Mouse (Mus musculus) forebrain, embryonic 11.5 days (tissue): ENCODE results near the gene Tnnt1. TPM values are rescaled to one million over a fixed set of nuclear protein-coding genes. Genes with fewer than 3 reads are reported as not detected.

Experiments used
- ATAC-seq: fragments of 200-750 bp; cut with Nextera tagmentation; replicated peaks from 2 replicates; pipeline ENCODE4 v1.8.0; 2017; ENCODE audit warnings: moderate TSS enrichment; ENCODE audit not compliant: low FRiP score
- DNase-seq: peaks from one replicate; pipeline ENCODE4 v3.0.0-alpha.2; 2017; ENCODE audit warnings: low spot score
- H3K27ac ChIP-seq: fragments of 300-500 bp; sonication (generic); 2 replicates; pipeline ENCODE4 v1.5.1; 2014; ENCODE audit warnings: low read depth, low read length
- H3K27me3 ChIP-seq: fragments of 300-500 bp; sonication (generic); 2 replicates; pipeline ENCODE4 v1.6.1; 2014; ENCODE audit warnings: mild to moderate bottlenecking, low read length, mixed read lengths; ENCODE audit not compliant: control insufficient read depth, insufficient read depth
- H3K36me3 ChIP-seq: fragments of 300-500 bp; sonication (generic); 2 replicates; pipeline ENCODE4 v1.6.1; 2014; ENCODE audit warnings: mild to moderate bottlenecking, low read length, moderate library complexity, mixed read lengths; ENCODE audit not compliant: control insufficient read depth, insufficient read depth
- H3K4me1 ChIP-seq: fragments of 300-500 bp; sonication (generic); replicated peaks from 2 replicates; pipeline ENCODE4 v1.6.1; 2014; ENCODE audit warnings: low read length, mixed read lengths; ENCODE audit not compliant: control insufficient read depth, insufficient read depth
- H3K4me2 ChIP-seq: fragments of 300-500 bp; sonication (generic); 2 replicates; pipeline ENCODE4 v1.6.1; 2014; ENCODE audit warnings: low read depth, mild to moderate bottlenecking, low read length, moderate library complexity, mixed read lengths; ENCODE audit not compliant: severe bottlenecking
- H3K4me3 ChIP-seq: fragments of 300-500 bp; sonication (generic); 2 replicates; pipeline ENCODE4 v1.5.1; 2014; ENCODE audit warnings: low read depth, low read length
- H3K9ac ChIP-seq: fragments of 300-500 bp; sonication (generic); 2 replicates; pipeline ENCODE4 v1.6.1; 2014; ENCODE audit warnings: low read length
- H3K9me3 ChIP-seq: fragments of 300-500 bp; sonication (generic); 2 replicates; pipeline ENCODE4 v1.6.1; 2016; ENCODE audit warnings: low read length, mixed read lengths; ENCODE audit not compliant: control insufficient read depth
- WGBS: fragments of 180-500 bp; shearing (Covaris S2); extraction: QIAGEN DNeasy Blood & Tissue Kit; methylation state at CpG from one replicate; pipeline ENCODE4 v1.1.7; 2014; 5-methylcytosine and 5-hydroxymethylcytosine counted together
- polyA plus RNA-seq: library from polyadenylated mRNA; unstranded; fragments of >200 nt; fragmentation: Nextera tagmentation; extraction: Ambion mirVana; gene quantifications from 2 replicates; pipeline ENCODE4 v1.2.1, GENCODE M21; 2014

Gene Tnnt1
- 4.2 and 5.6 TPM in 2 replicates for polyA plus RNA-seq

DNA sequence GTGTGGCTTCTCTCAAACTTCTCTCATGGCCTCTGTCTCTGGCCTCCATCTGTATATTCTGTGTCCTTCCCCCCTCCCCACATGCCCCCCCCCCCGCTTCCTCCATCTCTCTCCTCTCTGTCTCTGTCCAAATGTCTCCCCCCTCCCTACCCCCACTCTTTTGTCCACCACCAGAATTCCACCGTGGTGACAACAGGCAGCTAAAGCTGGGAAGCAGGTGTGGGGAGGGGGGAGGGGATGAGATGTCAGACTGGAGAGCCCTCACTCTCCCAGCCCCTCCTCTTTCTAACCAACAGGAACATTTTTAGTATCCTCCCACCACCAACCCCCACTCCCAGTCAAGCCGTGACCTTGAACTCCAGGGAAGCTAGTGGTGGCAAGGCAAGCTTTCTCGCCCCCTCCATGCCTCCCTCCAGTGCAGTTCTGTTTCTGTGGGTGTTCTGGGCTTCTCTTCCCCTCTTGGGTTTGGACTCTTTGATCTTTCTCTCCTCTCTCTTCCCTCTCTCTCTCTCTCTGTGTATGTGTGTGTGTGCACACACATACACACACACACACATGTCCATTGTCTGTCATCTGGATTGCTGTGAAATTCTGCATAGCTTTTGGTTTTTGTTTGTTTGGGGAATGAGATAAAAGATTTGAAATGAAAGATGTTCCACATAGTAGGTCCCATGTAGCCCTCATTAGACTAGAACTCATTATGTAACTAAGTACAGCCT, at the start of gene Tnnt1:
Gene Tnnt1, minus strand, starts transcription at position 51 of the 719 bp plus-strand sequence.
- 0 out of 2 replicates have a peak, but pooled peaks have one; percentile 35 for ATAC-seq
- Histone ChIP-seq H3K27me3 (peaks cover under 1% of the 10 kb centered on the region; the same call in 1 of the 2 replicates), H3K9me3 (no peaks in the 10 kb centered on the region), H3K36me3 (no peaks in the 10 kb centered on the region), H3K4me2 (no peak within 1 kb of the TSS), H3K4me1 (peaks cover 7% of the 10 kb centered on the region), H3K9ac (no peak within 1 kb of the TSS), H3K4me3 (no peak within 1 kb of the TSS), H3K27ac (no peak within 1 kb of the TSS)
- no peak for DNase-seq
- 22% methylated on average over 4 of the region's 4 CpGs for WGBS

DNA sequence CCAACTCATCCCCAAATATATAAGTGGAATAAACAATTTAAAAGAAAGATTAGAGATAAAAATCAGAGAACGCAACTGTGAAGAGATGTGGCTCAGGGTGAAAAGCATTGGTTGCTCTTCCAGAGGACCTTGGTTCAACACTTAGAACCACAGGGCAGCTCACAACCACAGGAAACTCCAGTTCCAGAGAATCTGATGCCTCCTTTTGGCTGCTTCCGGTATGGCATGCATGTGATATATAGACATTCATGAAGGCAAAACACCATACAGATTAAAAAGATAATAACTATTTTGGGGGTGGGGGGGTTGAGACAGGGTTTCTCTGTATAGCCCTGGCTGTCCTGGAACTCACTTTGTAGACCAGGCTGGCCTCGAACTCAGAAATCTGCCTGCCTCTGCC, 46.5 kb upstream of the Tnnt1 start:
- H3K4me2 ChIP-seq, result no peak overlapping the region
- WGBS, result 94% methylated on average over 3 of the region's 3 CpGs
- H3K4me3 ChIP-seq, result no peak overlapping the region
- peak; percentile 8 for DNase-seq
- H3K9me3 ChIP-seq, result no peaks in the 10 kb centered on the region
- no peak for ATAC-seq
- H3K27ac ChIP-seq, result no peak overlapping the region
- no peak overlapping the region for H3K9ac ChIP-seq
- H3K4me1 ChIP-seq, result no peaks in the 10 kb centered on the region
- H3K36me3 ChIP-seq, result no peaks in the 10 kb centered on the region
- no peaks in the 10 kb centered on the region for H3K27me3 ChIP-seq

DNA sequence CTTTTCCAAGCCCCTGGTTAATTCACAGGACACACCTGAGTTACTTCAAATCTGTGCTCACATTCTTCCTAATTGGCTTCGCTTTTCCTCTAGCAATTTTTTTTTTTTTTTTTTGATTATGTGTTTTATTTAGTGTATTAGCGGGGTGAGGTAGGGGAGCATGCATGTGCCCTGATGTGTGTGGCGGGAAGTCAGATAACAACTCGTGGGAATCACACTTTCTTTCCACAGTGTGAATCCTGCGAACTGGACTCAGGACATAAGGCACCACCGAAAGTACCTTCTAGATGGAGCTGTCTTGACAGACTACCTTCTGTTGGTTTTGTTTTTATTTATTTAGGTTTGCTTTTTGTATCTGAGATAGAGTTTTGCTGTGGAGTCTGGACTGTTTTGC, 41.0 kb upstream of the Tnnt1 start:
- Histone ChIP-seq H3K4me1 (no peaks in the 10 kb centered on the region), H3K36me3 (no peaks in the 10 kb centered on the region), H3K4me2 (no peak overlapping the region), H3K9ac (no peak overlapping the region), H3K27me3 (no peaks in the 10 kb centered on the region), H3K4me3 (no peak overlapping the region), H3K27ac (no peak overlapping the region), H3K9me3 (no peaks in the 10 kb centered on the region)
- ATAC-seq (peak; percentile 46; the same call in 1 of the 2 replicates), DNase-seq (no peak)
- 66% methylated on average over 6 of the region's 6 CpGs for WGBS

DNA sequence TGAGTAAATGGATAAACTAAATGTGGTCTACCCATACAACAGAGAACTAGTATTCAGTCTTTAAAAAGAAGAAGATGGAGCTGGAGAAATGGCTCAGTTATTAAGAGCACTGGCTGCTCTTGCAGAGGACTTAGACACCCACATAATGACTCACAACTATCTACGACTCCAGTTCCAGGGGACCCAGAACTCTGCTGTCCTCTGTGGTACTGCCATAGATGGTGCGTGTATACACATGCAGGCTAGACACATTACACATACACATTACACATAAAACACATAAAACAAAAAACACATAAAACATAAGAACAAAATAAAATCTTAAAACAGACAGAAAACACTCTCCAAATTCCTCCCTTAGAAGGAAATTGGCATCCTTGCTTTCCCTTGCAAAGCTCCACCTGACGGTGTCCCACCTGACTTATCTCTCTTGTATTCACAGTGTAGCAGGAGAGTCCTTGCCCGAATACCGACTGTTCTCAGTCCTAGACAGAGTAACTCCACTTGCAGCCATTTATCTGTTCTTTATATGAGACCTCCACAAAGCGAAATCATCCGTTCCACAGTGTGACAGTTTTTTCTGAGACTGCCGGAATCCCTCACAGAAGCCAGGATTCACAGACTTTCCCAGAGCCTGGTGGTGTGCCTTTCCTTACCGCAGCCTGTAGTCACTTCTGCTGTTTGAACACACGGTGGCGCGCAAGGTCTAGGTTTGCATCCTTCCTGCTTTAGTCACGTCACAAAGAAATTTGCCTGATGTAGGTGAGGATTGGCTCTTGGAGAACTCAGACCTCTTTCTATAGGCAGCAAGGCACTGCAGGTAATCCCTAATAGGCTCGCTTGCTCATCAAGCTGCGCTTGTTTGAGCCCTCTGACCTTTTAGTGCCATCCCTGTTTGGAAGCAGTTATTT, 40.3 kb upstream of the Tnnt1 start:
- Histone ChIP-seq H3K4me2 (no peak overlapping the region; the same call in 1 of the 2 replicates), H3K27ac (no peak overlapping the region), H3K4me3 (no peak overlapping the region), H3K9ac (no peak overlapping the region), H3K4me1 (no peaks in the 10 kb centered on the region), H3K9me3 (no peaks in the 10 kb centered on the region), H3K27me3 (no peaks in the 10 kb centered on the region), H3K36me3 (no peaks in the 10 kb centered on the region)
- DNase-seq (peak; percentile 90), ATAC-seq (peak; percentile 86)
- 26% methylated on average over 15 of the region's 15 CpGs for WGBS

DNA sequence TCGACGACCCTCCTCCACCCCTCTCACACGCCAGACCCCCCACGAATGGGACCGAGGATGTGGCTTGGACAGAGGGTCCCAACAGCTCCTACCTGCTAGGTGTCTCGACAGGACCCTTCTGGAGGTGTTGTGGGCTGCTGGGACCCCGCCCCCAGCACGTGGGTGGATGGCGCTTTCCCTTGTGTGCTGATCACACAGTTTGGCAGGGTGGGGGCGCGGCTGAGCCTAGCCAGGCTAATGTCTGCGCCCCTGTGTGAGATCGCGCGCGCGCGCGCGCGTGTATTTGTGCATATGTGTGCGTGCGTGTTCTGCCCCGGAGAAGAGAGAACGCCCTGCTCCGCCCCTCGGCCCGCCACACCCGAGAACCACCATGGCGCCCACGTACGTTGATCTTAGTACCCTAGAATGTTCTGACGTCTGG, 31.0 kb upstream of the Tnnt1 start, which contains the start of gene Syt5:
Gene Syt5, minus strand, starts transcription at position 321 of the 421 bp plus-strand sequence.
- Histone ChIP-seq H3K27ac (0 out of 2 replicates have a peak within 1 kb of the TSS, but pooled peaks have one; percentile 25), H3K36me3 (no peaks in the 10 kb centered on the region), H3K4me2 (peak within 1 kb of the TSS; percentile 76), H3K4me1 (peaks cover 6% of the 10 kb centered on the region), H3K9ac (peak within 1 kb of the TSS; percentile 57), H3K27me3 (no peaks in the 10 kb centered on the region), H3K9me3 (no peaks in the 10 kb centered on the region), H3K4me3 (peak within 1 kb of the TSS; percentile 41)
- peak; percentile 60 for ATAC-seq
- DNase-seq, result peak; percentile 69
- WGBS, result 7% methylated on average over 33 of the region's 33 CpGs

DNA sequence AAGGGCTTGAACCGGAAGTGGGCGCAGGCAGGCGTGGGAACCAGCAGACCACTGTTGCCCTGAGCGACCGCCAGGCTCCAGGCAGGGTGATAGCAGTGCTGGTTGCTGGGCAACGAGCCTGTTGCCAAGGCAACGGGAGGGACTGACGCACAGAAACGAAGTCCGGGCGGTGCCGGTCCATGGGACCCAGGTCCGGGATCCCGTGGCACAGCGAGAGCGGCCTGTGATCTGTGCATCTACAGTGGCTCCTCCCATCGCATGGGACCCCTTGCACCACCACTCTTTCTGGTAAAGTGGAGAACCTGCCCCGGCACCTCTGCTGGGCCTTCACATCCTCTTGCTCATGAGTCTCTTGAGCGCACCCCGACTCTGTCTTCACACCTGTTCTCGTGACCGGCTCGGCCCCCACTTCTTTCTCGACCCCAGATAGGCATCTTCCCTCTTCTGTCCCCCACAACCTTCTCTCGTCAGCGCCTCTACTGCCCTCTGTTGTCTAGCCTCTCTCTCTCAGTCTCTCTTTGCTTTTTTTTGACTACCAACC, 30.5 kb upstream of the Tnnt1 start:
- peaks cover 6% of the 10 kb centered on the region for H3K4me1 ChIP-seq
- peak; percentile 91 for ATAC-seq
- no peaks in the 10 kb centered on the region for H3K9me3 ChIP-seq
- H3K27me3 ChIP-seq, result no peaks in the 10 kb centered on the region
- H3K9ac ChIP-seq, result peak overlapping the region; percentile 57
- H3K36me3 ChIP-seq, result no peaks in the 10 kb centered on the region
- peak overlapping the region; percentile 76 for H3K4me2 ChIP-seq
- 0 out of 2 replicates have a peak overlapping the region, but pooled peaks have one; percentile 25 for H3K27ac ChIP-seq
- whole genome bisulfite sequencing, result under 1% methylated on average over 26 of the region's 26 CpGs
- H3K4me3 ChIP-seq, result peak overlapping the region; percentile 41
- peak; percentile 94 for DNase-seq

DNA sequence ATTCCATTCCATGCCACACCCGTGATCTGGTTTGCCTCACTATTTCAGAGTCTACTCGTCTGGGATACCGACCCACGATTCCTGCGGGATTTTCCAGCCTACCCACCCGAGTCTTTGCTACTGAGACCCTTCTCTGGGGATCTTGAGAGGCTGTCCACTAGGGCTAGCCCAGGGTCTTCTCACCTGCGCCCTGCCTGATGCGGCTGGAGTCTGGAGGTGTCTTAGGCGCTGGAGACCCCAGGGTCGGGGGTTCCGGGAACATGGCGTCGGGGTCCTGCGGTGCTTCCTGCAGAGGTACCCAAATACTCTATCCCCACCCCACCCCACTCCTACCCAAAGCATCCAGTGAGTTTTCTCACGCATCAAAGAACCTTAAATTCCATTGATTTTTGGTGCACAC, 29.9 kb upstream of the Tnnt1 start:
- Histone ChIP-seq H3K9me3 (no peaks in the 10 kb centered on the region), H3K36me3 (no peaks in the 10 kb centered on the region), H3K4me3 (peak overlapping the region; percentile 41; the same call in 1 of the 2 replicates), H3K9ac (peak overlapping the region; percentile 57; the same call in 1 of the 2 replicates), H3K4me1 (peaks cover 6% of the 10 kb centered on the region), H3K4me2 (peak overlapping the region; percentile 76), H3K27ac (no peak overlapping the region), H3K27me3 (no peaks in the 10 kb centered on the region)
- no peak for DNase-seq
- WGBS, result 72% methylated on average over 15 of the region's 15 CpGs
- peak; percentile 40 for ATAC-seq

DNA sequence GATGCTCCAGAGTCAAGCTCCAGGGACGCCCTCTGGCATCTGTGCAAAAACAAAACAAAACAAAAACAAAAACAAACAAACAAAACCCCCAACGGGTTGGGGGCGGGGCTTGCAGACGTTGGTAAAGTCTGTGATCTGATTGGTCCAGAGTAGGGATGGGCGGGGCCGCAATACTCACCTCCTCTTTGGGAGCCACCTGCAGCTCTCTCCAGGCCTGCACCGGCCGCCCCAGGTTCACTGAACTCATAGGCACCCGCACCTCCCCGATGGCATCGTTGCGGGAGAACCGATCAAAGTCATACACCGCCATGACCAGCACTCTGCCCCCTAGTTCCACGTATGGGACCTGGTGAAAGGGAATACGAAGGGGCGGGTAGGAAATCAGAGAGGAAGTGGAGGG, 25.8 kb upstream of the Tnnt1 start:
- Histone ChIP-seq H3K9ac (no peak overlapping the region), H3K4me2 (no peak overlapping the region), H3K9me3 (no peaks in the 10 kb centered on the region), H3K36me3 (no peaks in the 10 kb centered on the region), H3K27me3 (no peaks in the 10 kb centered on the region), H3K4me1 (peaks cover 6% of the 10 kb centered on the region; the same call in 1 of the 2 replicates), H3K4me3 (no peak overlapping the region), H3K27ac (no peak overlapping the region)
- 34% methylated on average over 17 of the region's 17 CpGs for WGBS
- no peak for DNase-seq
- ATAC-seq, result no peak
